Mouse (Mus musculus) embryonic fibroblast, embryonic 13.5 days (primary cell): ENCODE results near the gene Sf3b3. TPM values are rescaled to one million over a fixed set of nuclear protein-coding genes. Genes with fewer than 3 reads are reported as not detected.

Experiments
- H3K27ac ChIP-seq: 2 replicates; pipeline ENCODE4 v1.5.1; 2012; ENCODE audit warnings: low read length, control low read depth, inconsistent platforms; ENCODE audit not compliant: insufficient read depth
- H3K4me1 ChIP-seq: 2 replicates; pipeline ENCODE4 v1.6.1; 2011; ENCODE audit warnings: low read length; ENCODE audit not compliant: control insufficient read depth, insufficient read depth
- H3K4me3 ChIP-seq: 2 replicates; pipeline ENCODE4 v1.5.1; 2011; ENCODE audit warnings: mild to moderate bottlenecking, control low read depth, low read length; ENCODE audit not compliant: insufficient read depth
- CTCF ChIP-seq: IDR thresholded peaks from 2 replicates; pipeline ENCODE4 v1.5.1; 2011; ENCODE audit warnings: mild to moderate bottlenecking, control low read depth, low read length, moderate library complexity, borderline replicate concordance; ENCODE audit not compliant: insufficient read depth
- POLR2A ChIP-seq: IDR thresholded peaks from 2 replicates; pipeline ENCODE4 v1.6.1; 2011; ENCODE audit warnings: low read depth, mild to moderate bottlenecking, control low read depth, low read length, moderate library complexity
- polyA plus RNA-seq: library from polyadenylated mRNA; stranded (reverse); fragments of >200 nt; gene quantifications from 2 replicates; pipeline ENCODE4 v1.2.4, GENCODE M21; 2011; ENCODE audit warnings: low read depth; ENCODE audit not compliant: missing spikeins, insufficient read length

Gene Sf3b3
- polyA plus RNA-seq, 1 experiment: 124 TPM

GRCm38 (mm10) chr8:110847645-110848495 lies 1.3 kb upstream of the Sf3b3 start:
- peaks cover 5% of the 10 kb centered on the region for H3K4me1 ChIP-seq
- H3K27ac ChIP-seq: no peak overlapping the region
- H3K4me3 ChIP-seq: peak overlapping the region; percentile 75
- TF ChIP-seq CTCF (no peak), POLR2A (no peak)

GRCm38 (mm10) chr8:110847171-110847549 lies 573 bp upstream of the Sf3b3 start:
- TF ChIP-seq POLR2A: no peak
- no peak for TF ChIP-seq CTCF
- Histone ChIP-seq H3K4me3 (peak overlapping the region; percentile 75), H3K4me1 (peaks cover 7% of the 10 kb centered on the region), H3K27ac (peak overlapping the region; percentile 23)

GRCm38 (mm10) chr8:110845821-110846404 lies 674 bp downstream of the Sf3b3 start:
- Histone ChIP-seq H3K4me1 (peaks cover 12% of the 10 kb centered on the region), H3K4me3 (peak overlapping the region; percentile 99), H3K27ac (peak overlapping the region; percentile 45)
- TF ChIP-seq CTCF: no peak
- no peak for TF ChIP-seq POLR2A

GRCm38 (mm10) chr8:110844941-110845340 lies 1.6 kb downstream of the Sf3b3 start:
- TF ChIP-seq CTCF (no peak), POLR2A (no peak)
- H3K27ac ChIP-seq: no peak overlapping the region
- peaks cover 12% of the 10 kb centered on the region for H3K4me1 ChIP-seq
- peak overlapping the region; percentile 48 for H3K4me3 ChIP-seq

- TF ChIP-seq POLR2A: no peak
- peaks cover 12% of the 10 kb centered on the region for H3K4me1 ChIP-seq
- no peak overlapping the region for H3K4me3 ChIP-seq
- H3K27ac ChIP-seq: no peak overlapping the region
These were observed 3.4 kb downstream of the Sf3b3 start for GRCm38 (mm10) chr8:110843207-110843606.

GRCm38 (mm10) chr8:110842012-110842574 lies 4.5 kb downstream of the Sf3b3 start:
- H3K4me3 ChIP-seq: no peak overlapping the region
- no peak overlapping the region for H3K27ac ChIP-seq
- H3K4me1 ChIP-seq: peaks cover 10% of the 10 kb centered on the region; the same call in 1 of the 2 replicates
- TF ChIP-seq CTCF (no peak), POLR2A (no peak)

- no peak for TF ChIP-seq POLR2A
- no peak for TF ChIP-seq CTCF
- Histone ChIP-seq H3K27ac (peak overlapping the region; percentile 45), H3K4me3 (no peak overlapping the region), H3K4me1 (peaks cover 20% of the 10 kb centered on the region)
These were observed 14.6 kb downstream of the Sf3b3 start for GRCm38 (mm10) chr8:110831956-110832355.

GRCm38 (mm10) chr8:110828511-110828910 lies 18.1 kb downstream of the Sf3b3 start:
- TF ChIP-seq POLR2A (no peak), CTCF (no peak)
- Histone ChIP-seq H3K4me3 (no peak overlapping the region), H3K4me1 (peaks cover 25% of the 10 kb centered on the region), H3K27ac (peak overlapping the region; percentile 80)

GRCm38 (mm10) chr8:110824861-110825260 lies 21.7 kb downstream of the Sf3b3 start:
- TF ChIP-seq POLR2A (no peak), CTCF (no peak)
- peak overlapping the region; percentile 85 for H3K27ac ChIP-seq
- H3K4me1 ChIP-seq: peaks cover 17% of the 10 kb centered on the region
- H3K4me3 ChIP-seq: no peak overlapping the region

- peaks cover 16% of the 10 kb centered on the region for H3K4me1 ChIP-seq
- TF ChIP-seq POLR2A: no peak
- TF ChIP-seq CTCF: no peak
- H3K4me3 ChIP-seq: no peak overlapping the region
- no peak overlapping the region for H3K27ac ChIP-seq
These were observed 24.6 kb downstream of the Sf3b3 start for GRCm38 (mm10) chr8:110821960-110822359.

- no peak for TF ChIP-seq CTCF
- TF ChIP-seq POLR2A: no peak
- H3K4me1 ChIP-seq: peaks cover 20% of the 10 kb centered on the region
- H3K4me3 ChIP-seq: no peak overlapping the region
- H3K27ac ChIP-seq: no peak overlapping the region
These were observed 26.3 kb downstream of the Sf3b3 start for GRCm38 (mm10) chr8:110820257-110820656.
